Mouse (Mus musculus) common myeloid progenitor, adult 5-6 weeks (primary cell): ENCODE measurements around the gene Gm9573. TPM values are rescaled to one million over a fixed set of nuclear protein-coding genes. Genes with fewer than 3 reads are reported as not detected.
A peak's percentile ranks its signal among the peaks of the same experiment; 100 is the strongest.

Experiments
- ATAC-seq: replicated peaks from 2 replicates; pipeline ENCODE4 v1.8.0; 2016; ENCODE audit warnings: low read depth, mild to moderate bottlenecking, moderate TSS enrichment, inconsistent platforms; ENCODE audit not compliant: poor library complexity, severe bottlenecking
- total RNA-seq: library from RNA; stranded (forward); fragments of 200-1000, 187-1606 nt; gene quantifications from 2 replicates; pipeline ENCODE4 v1.2.3, GENCODE M21; 2017

The Gm9573 gene
- total RNA-seq: not detected in 2 replicates

GRCm38 (mm10) chr17:35626537-35626936 lies at the start of gene Gm9573:
Gm9573 (minus strand) TSS chr17:35626637.
- ATAC-seq: no peak

GRCm38 (mm10) chr17:35673416-35674035 lies 47.1 kb upstream of the Gm9573 start, which contains the start of gene Gtf2h4:
Gtf2h4 (minus strand) TSS chr17:35673739.
- ATAC-seq: peak; percentile 100

DNA sequence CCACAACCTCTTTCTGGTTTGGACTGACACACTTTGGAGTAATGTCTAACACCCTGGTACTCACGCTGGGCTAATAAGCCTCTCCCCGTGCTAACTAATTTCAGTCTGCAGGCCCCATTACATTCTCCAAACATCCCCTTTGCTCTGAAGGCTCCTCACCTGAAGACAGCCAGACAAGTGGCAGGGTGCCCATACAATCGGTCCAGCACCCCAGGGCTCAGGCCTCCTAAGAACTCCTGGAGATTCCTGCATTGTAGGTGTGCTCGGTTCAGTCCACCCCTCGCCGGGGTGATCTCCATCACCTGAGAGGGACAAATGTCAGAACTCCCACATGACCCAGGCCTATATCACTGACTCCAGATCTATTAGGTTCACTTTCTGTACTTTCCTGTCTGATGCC lies 46.1 kb upstream of the Gm9573 start:
- no peak for ATAC-seq

DNA sequence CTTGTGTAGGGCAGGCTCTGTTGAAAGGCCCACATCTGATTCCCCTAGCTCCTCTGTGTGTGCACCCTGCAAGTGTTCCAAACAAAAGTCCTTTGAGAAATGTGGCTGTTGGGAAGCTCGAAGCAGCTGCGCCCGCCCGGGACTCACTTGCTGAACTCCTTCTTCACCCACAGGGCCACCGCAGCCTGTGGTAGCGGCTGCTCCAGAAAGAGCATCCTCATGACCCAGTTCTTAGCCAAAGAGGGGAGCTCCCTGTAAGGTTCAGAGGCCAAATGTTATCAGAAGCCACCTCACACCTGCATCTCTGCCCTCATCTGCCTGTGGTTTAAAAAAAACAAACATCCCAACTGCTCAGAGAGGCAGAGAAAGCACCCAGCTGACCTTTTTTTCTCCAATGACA lies 45.4 kb upstream of the Gm9573 start:
- ATAC-seq: no peak

DNA sequence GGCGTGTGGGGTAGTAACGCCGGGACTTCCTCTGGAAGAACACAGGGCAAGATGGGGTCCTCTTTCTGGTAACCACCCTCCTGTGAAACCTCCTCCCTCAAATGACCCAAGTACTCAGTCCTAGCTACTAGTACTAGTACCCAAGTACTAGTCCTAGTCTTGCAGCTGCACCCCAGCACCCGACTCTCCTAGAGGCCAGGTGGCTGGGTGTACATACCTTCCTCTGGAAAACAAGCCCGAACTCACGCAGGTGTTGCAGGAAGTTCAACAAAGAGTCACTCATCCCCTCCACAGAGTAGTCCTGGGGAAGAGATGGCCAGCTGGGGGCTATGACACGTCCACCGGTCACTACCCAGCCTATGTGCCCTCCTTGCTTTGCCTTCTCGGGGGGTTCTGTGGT lies 43.3 kb upstream of the Gm9573 start:
- no peak for ATAC-seq

DNA sequence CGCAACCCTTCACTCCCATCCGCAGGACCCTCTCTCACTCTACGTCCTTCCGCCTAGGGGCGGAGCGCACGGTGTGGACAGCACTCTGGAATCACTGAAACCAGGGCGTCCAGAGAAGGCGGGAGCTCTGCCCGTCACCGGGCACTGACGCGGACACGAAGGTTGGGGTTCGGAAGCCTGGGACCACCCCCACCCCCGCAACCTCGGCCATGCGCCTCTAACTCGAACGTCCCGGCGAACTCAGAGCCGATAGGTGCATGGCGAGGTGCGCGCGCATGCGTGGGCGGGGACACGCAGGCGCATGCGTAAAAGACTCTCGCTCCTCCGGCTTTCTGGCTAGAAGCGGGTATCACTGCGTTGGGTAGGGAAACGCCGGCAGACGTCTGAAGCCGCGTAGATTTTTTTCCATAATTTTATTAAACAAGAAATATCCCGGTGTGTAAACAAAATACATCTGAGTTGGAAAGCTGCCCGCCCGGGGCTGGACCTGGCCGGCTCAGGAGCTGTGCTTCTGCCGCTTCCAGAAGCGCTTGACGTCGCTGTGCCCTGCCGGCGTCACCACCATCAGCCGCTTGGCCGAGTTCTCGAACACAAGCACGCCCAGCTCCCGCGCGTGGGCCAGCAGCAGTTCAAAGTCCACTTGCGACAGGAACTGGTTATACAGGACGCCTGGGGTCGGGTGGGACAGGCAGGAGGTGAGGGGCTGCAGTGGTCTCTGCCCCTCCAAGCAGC lies 41.1 kb upstream of the Gm9573 start, which contains the start of gene Vars2:
TSS of gene Vars2 (minus strand) at position 259 of the 732 bp plus-strand sequence.
- peak; percentile 80 for ATAC-seq

DNA sequence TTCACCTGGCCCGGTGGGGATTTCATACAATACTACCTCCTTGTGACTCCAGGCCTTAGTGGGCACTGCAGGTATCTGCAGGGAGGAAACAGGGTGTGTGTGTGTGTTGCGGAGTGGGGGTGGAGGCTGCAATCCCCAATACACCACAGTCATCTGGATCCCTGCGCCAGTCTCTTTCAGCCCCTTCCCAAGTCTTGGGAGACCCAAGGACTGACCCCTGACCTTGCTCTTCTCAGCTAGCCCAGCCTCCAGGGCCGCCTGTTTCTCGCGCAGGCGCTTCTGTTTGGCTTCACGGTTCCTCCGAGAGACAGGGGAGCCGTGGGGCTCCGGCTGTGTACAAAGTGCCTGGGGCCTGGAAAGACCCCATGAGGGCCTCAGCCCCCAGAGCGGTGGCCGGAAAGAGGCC lies 40.4 kb upstream of the Gm9573 start:
- peak; percentile 20 for ATAC-seq

GRCm38 (mm10) chr17:35665957-35666515 lies 39.6 kb upstream of the Gm9573 start:
- peak; percentile 34 for ATAC-seq

- ATAC-seq: no peak
Measured at GRCm38 (mm10) chr17:35653086-35653485, 26.6 kb upstream of the Gm9573 start.

DNA sequence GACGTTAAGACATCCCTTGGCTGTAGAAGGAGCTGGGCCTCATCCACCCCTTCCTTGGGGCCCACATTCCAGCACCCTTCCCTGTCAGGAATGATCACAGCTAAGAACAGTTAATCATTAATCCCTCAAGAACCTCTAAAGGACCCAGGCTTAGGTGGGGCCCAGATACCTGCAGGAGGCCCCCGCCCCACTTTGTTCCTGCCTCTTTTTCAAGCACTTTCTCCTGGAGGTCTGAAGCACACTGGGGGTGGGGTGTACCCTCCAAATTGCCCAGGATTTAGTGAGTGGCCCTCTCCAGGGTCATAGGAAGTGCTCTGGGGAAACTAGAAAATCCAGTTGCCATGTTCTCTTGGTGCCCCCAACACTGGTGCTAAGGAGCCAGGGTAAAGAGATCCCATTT lies 23.0 kb upstream of the Gm9573 start:
- no peak for ATAC-seq

DNA sequence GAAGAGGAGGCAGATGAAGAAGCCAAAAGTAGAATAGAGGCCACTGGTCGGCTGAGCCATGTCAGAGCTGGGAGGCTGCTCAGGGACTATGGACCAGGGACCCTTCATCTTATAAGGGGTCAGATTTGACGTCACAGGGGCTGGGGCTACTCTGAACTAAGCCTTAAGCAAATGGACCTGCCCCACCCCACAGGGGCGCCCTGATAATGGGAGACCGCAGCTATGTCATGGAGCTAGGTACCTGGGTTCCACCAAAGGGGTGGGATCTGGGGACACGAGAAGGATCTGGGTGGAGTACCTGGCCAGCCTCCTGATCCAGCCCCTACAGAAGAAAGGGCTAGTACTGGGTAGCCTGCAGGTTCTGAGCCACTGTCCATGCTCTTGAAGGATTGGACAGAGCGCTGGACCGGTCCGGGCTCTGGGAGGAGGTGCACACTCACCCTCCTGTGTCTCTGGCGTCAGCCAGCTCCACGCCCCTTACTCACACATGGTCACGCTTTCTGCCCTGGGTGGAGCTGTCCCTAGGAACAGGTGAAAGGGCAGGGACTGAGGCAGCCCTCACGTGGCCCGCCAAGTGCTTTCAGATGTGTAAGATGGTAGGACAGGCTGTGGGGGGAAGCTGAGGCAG lies 17.3 kb upstream of the Gm9573 start, which contains the start of gene Mucl3:
TSS of gene Mucl3 (minus strand) at position 87 of the 628 bp plus-strand sequence.
- ATAC-seq: no peak

DNA sequence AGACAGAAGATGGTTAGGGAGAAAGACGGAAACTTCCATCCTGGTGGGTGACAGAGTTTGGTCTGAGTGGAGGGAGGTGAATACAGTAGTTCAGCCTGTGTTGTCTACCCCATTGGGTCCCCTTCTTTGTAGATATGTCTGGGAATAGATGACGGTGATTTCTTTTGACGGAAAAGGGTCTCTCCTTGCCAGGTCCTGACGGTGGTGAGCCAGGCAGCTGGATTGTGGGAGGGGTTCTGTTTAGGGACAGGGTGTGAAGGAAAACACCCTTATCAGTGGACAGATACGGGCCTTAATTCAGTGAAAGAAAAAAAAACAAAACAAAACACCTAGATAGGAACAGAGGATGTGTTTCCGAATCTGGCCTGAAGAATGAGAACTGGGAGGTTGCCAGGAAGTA lies 12.9 kb upstream of the Gm9573 start:
- ATAC-seq: no peak

DNA sequence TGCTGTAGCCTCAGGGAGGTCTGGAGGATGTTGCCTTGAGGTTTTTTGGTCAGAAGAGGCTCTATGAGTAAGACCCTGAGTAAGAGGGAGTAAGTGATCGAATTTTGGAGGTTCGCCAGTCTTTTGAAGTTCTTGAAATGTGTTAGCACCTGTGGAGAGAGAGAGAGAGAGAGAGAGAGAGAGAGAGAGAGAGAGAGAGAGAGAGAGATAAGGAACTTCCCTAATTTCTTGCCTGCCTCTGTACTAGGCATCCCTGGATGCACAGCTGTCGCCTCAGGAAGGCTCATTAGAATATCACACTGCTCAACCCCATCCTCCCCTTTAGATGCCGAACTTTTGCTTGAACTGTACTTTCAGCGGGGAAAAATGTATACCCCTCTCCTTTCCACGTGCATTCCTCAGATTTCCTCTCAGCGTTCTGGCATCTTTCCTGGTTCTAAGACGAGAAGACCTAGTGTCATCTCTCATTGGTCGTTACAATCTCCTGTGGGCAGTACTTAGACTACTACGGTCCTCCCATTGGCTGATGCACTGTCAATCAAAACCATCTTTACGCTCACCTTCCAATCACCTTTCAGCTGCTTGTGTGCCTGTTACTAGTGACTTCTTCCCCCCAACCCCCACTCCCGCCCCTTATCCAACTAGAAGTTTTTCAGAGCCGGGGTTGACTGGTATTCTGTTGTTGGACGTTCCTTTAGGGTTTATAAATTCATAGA lies 12.2 kb upstream of the Gm9573 start:
- ATAC-seq: no peak; the same call in 1 of the 2 replicates

DNA sequence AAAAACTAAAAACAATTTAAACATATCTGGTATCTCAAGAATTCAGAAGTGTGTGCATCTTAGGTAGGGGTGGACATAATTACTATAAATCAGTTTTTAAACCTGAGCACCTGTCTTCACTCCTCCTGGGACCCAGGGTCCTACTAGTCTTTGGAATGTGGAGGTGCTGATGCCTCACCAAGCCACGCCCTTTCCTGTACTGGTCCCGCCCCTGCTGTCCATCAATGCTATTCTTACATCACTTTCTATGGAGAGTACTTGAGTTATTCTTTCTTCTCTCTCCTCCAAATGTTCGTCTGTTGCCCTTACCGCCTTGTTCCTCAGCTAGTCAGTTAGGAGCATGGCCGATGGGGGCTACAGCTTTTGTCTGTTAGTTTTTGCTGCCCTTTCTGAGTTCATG lies 9.9 kb upstream of the Gm9573 start:
- ATAC-seq: no peak

DNA sequence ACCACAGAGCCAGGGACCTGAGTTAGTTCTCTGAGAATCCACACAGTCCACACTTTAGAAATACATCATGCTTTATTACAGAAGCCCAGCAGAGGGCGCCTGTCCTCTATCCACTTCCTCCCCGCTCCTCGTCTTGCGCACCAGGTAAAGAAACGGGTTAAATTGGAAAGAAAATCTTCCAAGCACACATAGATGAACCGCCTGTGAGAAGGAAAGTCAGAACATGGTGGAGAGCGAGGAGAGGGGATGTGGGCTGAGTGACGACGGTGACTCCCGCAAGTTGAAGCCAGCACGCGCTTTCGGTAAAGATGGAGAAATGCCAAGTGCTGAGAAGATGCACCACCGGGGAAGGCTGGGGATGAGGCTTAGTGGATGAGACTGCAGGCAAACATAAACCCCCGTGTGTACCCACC lies 9.3 kb upstream of the Gm9573 start:
- ATAC-seq: peak; percentile 79

DNA sequence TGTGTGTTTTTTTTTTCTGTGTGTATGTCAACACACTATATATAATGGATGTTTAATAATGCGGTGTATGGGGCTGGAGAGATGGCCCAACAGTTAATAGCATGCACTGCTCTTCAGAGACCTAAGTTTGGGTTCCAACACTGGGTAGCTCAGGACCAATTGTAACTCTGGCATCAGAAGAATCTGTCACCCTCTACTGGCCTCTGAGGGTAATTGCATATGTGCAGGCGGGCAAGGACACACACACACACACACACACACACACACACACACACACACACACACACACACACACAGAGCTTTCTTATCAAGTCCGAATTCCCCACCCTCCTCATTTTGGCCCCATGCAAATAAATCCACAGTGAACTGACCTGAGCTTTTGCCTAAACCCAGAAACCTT lies 8.8 kb upstream of the Gm9573 start:
- ATAC-seq: no peak

- no peak for ATAC-seq
Measured at GRCm38 (mm10) chr17:35633992-35634391, 7.6 kb upstream of the Gm9573 start.

GRCm38 (mm10) chr17:35617127-35617526 lies 9.3 kb downstream of the Gm9573 start:
- 0 out of 2 replicates have a peak, but pooled peaks have one; percentile 25 for ATAC-seq

- no peak for ATAC-seq
Measured at GRCm38 (mm10) chr17:35601736-35602354, 24.6 kb downstream of the Gm9573 start.

DNA sequence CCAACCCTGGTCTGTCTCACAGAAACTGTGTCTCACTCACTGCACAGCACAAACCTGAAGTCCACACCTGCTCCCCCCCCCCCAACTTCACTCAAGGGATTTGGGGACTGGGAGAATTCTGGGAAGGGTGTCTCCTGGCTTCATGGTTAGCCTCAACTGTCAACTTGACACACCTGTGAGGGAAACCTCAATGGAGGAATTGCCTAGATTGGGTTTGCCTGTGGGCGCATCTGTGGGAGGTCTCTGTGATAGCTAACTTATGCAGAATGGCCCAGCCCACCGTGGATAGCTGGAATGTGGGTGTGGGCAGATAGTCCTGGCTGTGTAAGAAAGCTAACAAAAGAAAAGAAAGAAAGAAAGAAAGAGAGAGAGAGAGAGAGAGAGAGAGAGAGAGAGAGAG lies 25.2 kb downstream of the Gm9573 start, which contains the start of gene Sfta2:
TSS of gene Sfta2 (plus strand) at position 301 of the 400 bp plus-strand sequence.
- ATAC-seq: no peak
